Mouse (Mus musculus): ENCODE measurements around the gene Sap30bp. TPM values are rescaled to one million over a fixed set of nuclear protein-coding genes. Genes with fewer than 3 reads are reported as not detected.

Gene Sap30bp
- total RNA-seq (2021) = 10 to 100 TPM; 51.3 to 67.4 TPM

DNA sequence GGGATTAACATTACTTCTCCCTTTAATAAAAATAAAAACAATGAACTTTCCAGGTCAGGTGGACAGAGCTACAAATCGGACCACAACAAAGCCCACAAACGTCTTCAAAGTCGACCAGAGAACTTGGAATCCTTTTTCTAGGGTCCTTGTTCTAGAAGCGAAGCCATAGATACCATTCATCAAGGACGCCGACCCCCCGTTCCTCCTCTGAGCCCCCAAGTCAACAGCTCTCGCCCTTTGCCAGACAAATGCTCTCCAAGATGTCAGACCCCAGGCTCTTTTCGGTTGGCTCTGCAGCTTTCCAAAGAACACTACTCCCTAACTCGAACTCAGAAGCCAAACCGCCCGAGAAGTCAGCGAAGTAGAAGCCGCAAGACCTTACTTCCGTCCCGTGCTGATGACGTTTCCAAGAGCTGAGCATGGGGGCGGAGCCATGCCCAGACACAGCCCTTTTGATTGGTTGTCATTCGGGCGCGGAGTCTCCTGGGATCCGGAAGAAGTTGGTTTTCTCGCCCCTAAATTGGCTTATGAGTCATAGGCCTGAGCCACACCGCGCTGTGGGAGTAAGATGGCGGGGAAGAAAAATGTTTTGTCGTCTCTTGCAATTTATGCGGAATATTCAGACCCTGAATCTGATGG lies at the start of gene Sap30bp, which contains the start of gene Recql5:
TSS of gene Sap30bp (plus strand) at position 175 of the 639 bp plus-strand sequence.
TSS of gene Recql5 (minus strand) at position 370 of the 639 bp plus-strand sequence.
- DNase-seq = peak; percentile 98
- intact Hi-C loops (cut with DNase I) = no loop called here

DNA sequence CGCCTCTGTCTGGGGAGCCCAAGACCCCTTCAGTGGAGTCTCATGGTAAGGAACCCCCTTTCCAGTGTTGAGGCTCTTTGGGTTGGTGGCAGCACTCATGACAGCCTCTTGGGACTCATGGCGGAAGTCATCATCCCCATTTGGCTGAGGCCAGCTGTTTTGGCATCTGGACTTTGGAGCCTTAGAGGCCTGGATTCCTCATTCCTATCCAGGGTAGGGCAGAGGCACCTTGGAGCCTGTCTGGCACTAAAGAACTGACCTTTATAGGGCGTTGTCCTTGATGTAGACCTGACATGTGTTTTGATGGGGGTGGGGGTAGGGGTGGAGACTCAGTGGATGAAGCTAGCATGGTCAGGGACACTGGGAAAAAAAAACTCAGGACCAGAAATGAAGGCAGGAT lies 48.7 kb upstream of the Sap30bp start:
- no peak for DNase-seq

DNA sequence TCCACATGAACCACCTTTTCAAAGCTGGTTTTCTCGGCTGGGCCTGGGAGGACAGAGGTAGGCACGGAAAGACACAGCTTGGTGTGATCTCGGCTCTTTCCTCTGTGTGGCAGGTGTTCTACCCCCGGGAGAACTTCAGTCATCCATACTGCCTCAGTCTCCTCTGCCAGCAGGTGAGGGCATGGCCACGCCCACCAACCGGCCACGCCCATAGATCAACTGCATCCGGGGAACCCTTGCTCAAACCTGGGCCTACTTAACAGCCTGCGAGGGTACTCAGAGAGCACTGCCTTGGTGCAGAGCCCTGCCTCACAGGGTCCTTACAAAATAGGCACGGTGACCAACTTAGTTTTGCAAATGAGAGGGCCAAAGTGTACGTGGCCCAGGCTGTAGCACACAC lies 47.8 kb upstream of the Sap30bp start:
- DNase-seq = no peak
- intact Hi-C loops (cut with DNase I) = no loop called here

More for the DNA sequence above, 48.7 kb upstream of the Sap30bp start:
- intact Hi-C loops (cut with DNase I) = no loop called here

- intact Hi-C loops (cut with DNase I) = no loop called here
- DNase-seq = no peak
These were observed 46.6 kb upstream of the Sap30bp start for GRCm38 (mm10) chr11:115886446-115886845.

GRCm38 (mm10) chr11:115888020-115888419 lies 45.1 kb upstream of the Sap30bp start:
- intact Hi-C loops (cut with DNase I) = no loop called here
- DNase-seq = peak; percentile 61

- DNase-seq = no peak
- intact Hi-C loops (cut with DNase I) = no loop called here
These were observed 43.9 kb upstream of the Sap30bp start for GRCm38 (mm10) chr11:115889159-115889558.

DNA sequence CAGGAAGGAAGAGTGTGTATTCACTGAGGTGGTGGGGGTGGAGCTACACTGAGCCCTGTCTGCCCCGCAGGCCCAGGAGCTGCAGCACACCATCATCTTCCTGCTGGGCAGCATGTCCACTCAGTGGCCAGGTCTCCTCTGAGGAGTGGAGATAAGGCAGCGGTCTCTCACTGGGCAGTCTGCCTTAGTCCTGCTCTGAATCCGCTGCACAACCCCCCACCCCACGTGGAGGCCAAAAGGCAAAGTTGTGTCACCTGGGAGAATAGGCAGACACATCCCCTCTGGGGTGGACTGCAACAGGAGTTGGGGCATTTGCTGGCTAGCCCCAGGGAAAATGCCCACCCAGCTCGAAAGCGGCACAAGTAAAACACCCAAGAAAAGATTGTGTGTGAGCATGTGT lies 40.9 kb upstream of the Sap30bp start:
- intact Hi-C loops (cut with DNase I) = no loop called here
- no peak for DNase-seq

- intact Hi-C loops (cut with DNase I) = no loop called here
These were observed 40.0 kb upstream of the Sap30bp start for GRCm38 (mm10) chr11:115893071-115893470.

DNA sequence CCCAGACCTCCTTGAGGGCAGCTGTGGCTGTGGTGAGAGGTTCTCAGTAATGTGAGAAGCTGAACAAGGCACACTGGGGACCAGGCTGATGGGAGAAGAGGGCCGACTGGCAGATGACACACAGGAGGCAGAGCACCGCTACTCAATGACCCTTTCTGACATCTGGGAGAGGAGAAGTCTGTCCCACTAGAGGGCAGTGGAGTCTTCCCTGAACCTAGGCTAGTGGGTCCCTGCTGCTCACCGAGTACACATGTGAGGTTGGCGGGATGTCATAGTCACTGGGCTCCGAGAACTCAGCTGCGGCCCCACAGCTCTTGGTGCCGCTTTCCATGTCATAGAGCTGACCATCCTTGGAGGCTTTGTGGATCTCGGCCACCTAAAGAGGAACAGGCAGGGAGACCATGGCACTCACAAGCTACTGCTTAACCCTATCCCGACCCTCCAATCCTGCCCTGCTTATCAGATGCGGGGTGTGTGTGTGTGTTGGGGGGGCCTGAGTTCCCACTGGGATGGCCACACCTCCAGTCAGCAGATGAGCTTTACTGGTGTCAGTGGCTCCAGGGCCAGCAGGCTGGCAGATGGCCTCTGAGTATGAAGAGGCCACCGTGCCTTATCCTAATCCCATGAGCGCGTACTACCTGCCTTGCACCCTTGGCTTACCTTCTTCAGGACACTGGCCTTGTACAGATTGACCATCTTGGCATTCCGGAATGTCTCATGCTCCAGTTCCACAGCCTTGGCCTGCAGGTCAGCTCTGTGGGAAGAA lies 38.1 kb upstream of the Sap30bp start:
- DNase-seq = peak; percentile 69
- intact Hi-C loops (cut with DNase I) = no loop called here

More at GRCm38 (mm10) chr11:115893071-115893470, 40.0 kb upstream of the Sap30bp start:
- DNase-seq = no peak

DNA sequence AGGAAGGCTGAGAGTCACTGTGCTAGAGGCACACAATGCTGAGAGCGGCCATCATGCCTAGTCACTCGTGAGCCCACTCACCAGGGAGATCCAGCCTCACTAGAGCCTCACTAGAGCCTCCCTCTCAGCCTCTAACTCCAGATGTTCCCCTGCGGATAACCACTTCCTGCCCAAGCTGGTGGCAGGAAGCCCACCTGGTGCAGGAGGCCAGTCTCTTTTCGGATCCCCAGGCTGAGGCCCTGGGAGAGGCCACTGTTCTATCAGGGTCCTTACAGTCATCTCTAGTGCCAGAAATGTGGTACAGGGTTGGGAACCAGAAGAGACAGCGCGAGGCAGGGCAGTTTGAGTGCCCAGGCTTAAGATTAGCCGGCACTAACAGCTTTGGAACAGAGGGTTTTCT lies 34.6 kb upstream of the Sap30bp start:
- intact Hi-C loops (cut with DNase I) = no loop called here
- DNase-seq = no peak

- DNase-seq = peak; percentile 75
- intact Hi-C loops (cut with DNase I) = no loop called here
These were observed 34.2 kb upstream of the Sap30bp start for GRCm38 (mm10) chr11:115898886-115899285.

- intact Hi-C loops (cut with DNase I) = no loop called here
- no peak for DNase-seq
These were observed 33.4 kb upstream of the Sap30bp start, which contains the start of gene Smim5 for GRCm38 (mm10) chr11:115899486-115900266. Gene Smim5, plus strand, starts transcription at chr11:115899966.

- DNase-seq = no peak
- intact Hi-C loops (cut with DNase I) = no loop called here
These were observed 32.3 kb upstream of the Sap30bp start for GRCm38 (mm10) chr11:115900561-115901337.

GRCm38 (mm10) chr11:115901338-115902161 lies 31.5 kb upstream of the Sap30bp start:
- intact Hi-C loops (cut with DNase I) = no loop called here
- no peak for DNase-seq

- DNase-seq = no peak
- intact Hi-C loops (cut with DNase I) = no loop called here
These were observed 30.9 kb upstream of the Sap30bp start for GRCm38 (mm10) chr11:115902177-115902576.

DNA sequence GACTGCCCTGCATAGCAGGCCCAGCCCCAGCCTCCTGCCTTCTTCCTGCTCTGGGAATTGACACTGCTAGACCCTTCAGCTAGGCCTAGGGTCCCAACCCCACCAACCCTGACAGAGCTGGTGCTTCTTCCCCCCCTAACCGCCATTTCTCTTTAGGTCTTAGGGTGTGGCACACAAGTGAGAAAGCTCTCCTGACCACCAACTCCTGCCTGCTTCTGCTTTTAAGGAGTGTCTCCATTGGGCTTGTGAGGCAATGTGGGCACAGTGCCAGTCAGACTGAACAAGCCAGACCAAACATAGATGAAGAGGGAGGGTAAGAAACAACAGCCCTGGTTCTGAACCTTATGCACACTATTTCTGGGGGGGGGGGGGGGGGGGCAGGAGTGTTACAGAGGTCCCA lies 30.3 kb upstream of the Sap30bp start:
- intact Hi-C loops (cut with DNase I) = no loop called here
- no peak for DNase-seq

GRCm38 (mm10) chr11:115903384-115904230 lies 29.5 kb upstream of the Sap30bp start:
- intact Hi-C loops (cut with DNase I) = no loop called here
- DNase-seq = no peak

DNA sequence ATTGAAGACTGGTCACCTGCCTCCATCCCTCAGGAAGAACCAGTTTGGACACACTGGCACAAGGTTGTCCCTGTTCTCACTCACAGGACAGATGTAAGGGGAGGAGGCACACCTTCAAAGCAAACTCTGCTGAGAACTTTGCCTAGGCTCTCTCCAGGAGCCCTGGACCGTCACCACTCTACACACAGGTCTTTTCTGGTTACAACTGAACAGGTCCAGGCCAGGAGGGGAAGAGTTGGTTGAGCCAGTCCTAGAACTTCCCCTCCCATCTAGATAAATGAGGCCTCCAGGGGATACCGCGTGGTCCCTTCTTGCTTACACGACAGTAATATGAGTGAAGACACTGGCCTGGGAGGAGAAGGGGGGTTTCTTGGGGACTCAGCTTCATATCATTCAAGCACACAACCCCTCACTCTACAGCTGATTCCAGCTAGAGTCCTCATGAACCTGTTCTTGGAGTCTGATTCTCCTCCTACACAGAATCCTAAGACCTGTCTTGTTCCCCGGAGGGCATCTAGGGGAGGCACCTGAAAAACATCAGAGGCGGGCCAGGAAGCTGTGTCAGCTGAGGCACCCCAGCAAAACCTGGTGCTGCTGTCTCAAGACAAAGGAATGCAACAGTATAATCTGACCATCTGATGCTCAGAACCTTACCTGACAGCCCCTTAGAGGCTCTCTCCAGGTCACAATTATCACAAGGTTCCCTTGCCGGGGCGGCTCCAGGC lies 28.7 kb upstream of the Sap30bp start:
- DNase-seq = no peak
- intact Hi-C loops (cut with DNase I) = no loop called here

Data from left cerebral cortex, postnatal 4 days (tissue).